Comparison of ENCODE assay signal across 27 mouse cellular contexts in the genomic region with DNA sequence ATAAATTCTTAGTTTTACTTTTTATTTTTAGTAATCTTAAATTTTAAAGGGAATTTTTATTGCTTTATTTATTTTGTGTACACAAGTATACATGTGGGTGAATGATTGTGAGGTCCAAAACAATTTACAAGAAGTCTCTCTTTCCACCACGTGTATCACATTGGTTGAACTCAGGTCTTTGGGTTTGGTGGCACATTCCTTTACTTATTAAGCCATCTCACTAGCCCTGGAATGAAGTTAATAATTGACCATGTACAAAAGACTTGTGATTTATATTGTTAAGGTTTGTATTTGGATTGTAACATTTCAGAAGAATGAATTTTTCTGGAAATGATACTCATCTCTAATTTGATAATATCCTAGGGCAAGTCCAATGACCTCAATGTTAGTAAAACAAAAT. TPM values are rescaled to one million over a fixed set of nuclear protein-coding genes. Genes with fewer than 3 reads are reported as not detected.
"Had no signal": no experiment of that assay in that cellular context is flagged by ENCODE, and none has a peak within 500 bp of the region (broad histone marks: within the 10 kb centered on the region; RNA-seq: fewer than 3 reads in every experiment).

No protein-coding gene starts in this region.

- H3K9me3 ChIP-seq: heart, embryonic 10.5 days; heart, embryonic 12.5 days; hindbrain, embryonic 10.5 days; hindbrain, embryonic 12.5 days; intestine, embryonic 15.5 days; limb, embryonic 10.5 days; limb, embryonic 12.5 days; liver, embryonic 13.5 days; liver, embryonic 15.5 days had no signal

- H3K4me1 ChIP-seq: heart, embryonic 10.5 days; heart, embryonic 12.5 days; hindbrain, embryonic 10.5 days; hindbrain, embryonic 12.5 days; intestine, embryonic 15.5 days; limb, embryonic 10.5 days; limb, embryonic 12.5 days; liver, embryonic 13.5 days; liver, embryonic 15.5 days had no signal

- H3K4me3 ChIP-seq: gastrocnemius, adult 2 months; heart, embryonic 10.5 days; heart, embryonic 12.5 days; hindbrain, embryonic 10.5 days; hindbrain, embryonic 12.5 days; intestine, embryonic 15.5 days; layer of hippocampus, adult 2 months; left cerebral cortex, adult 2 months; limb, embryonic 10.5 days; limb, embryonic 12.5 days; liver, embryonic 13.5 days; liver, embryonic 15.5 days had no signal

- DNase-seq: gastrocnemius, adult 2 months; gastrocnemius, postnatal 10 days; gastrocnemius, postnatal 25 days; heart, adult 18-20 months; heart, postnatal 10 days; heart, postnatal 4 days; kidney, postnatal 14 days; liver; liver, embryonic 13.5 days; liver, postnatal 0 days had no signal

- H3K27ac ChIP-seq: gastrocnemius, adult 2 months; heart, embryonic 10.5 days; hindbrain, embryonic 10.5 days; hindbrain, embryonic 12.5 days; hindbrain, embryonic 14.5 days; intestine, embryonic 15.5 days; layer of hippocampus, adult 2 months; left cerebral cortex, adult 2 months; limb, embryonic 10.5 days; limb, embryonic 12.5 days; liver, embryonic 13.5 days; liver, embryonic 15.5 days had no signal

- H3K27me3 ChIP-seq: heart, embryonic 12.5 days; hindbrain, embryonic 12.5 days; intestine, embryonic 15.5 days; limb, embryonic 12.5 days; liver, embryonic 13.5 days; liver, embryonic 15.5 days had no signal

- H3K4me2 ChIP-seq: heart, embryonic 12.5 days; hindbrain, embryonic 12.5 days; hindbrain, embryonic 14.5 days; intestine, embryonic 15.5 days; limb, embryonic 12.5 days; liver, embryonic 13.5 days; liver, embryonic 15.5 days had no signal

- H3K9ac ChIP-seq: heart, embryonic 12.5 days; hindbrain, embryonic 12.5 days; hindbrain, embryonic 14.5 days; intestine, embryonic 15.5 days; limb, embryonic 12.5 days; liver, embryonic 13.5 days; liver, embryonic 15.5 days; liver, postnatal 0 days had no signal

- H3K36me3 ChIP-seq: heart, embryonic 10.5 days; heart, embryonic 12.5 days; hindbrain, embryonic 10.5 days; hindbrain, embryonic 12.5 days; intestine, embryonic 15.5 days; limb, embryonic 10.5 days; limb, embryonic 12.5 days; liver, embryonic 13.5 days; liver, embryonic 15.5 days had no signal

- ATAC-seq: forebrain, embryonic 16.5 days; hindbrain, embryonic 16.5 days; inflammation-experienced regulatory T-cells, adult 6 months; intestine, embryonic 15.5 days; intestine, postnatal 0 days; liver, postnatal 0 days had no signal

RNA-seq across cellular contexts. Expression of gene Gm10358, which starts 56.2 kb away (rescaled TPM):
- total RNA-seq: granulocyte monocyte progenitor cell, adult 5-6 weeks; heart, adult 18-20 months; heart, postnatal 10 days; heart, postnatal 25 days had no signal
- polyA plus RNA-seq: hindbrain, embryonic 12.5 days; hindbrain, embryonic 16.5 days had no signal
